Mouse (Mus musculus) spleen, adult 12 weeks (tissue): ENCODE data around the gene Plekho2.

Source experiments
- DNase-seq: peaks from one replicate; pipeline ENCODE4 v3.0.0; 2022; ENCODE audit warnings: low spot score

Plekho2 gene

GRCm38 (mm10) chr9:65552711-65553110, 27.1 kb downstream of the Plekho2 start:
- DNase-seq, result no peak

- no peak for DNase-seq
Observed at GRCm38 (mm10) chr9:65552141-65552540, 27.7 kb downstream of the Plekho2 start.

GRCm38 (mm10) chr9:65551035-65551434, 28.8 kb downstream of the Plekho2 start:
- DNase-seq, result no peak

- no peak for DNase-seq
Observed at GRCm38 (mm10) chr9:65550079-65550831, 29.6 kb downstream of the Plekho2 start.

- no peak for DNase-seq
Observed at GRCm38 (mm10) chr9:65549643-65550042, 30.2 kb downstream of the Plekho2 start.

GRCm38 (mm10) chr9:65549139-65549538, 30.7 kb downstream of the Plekho2 start:
- no peak for DNase-seq

GRCm38 (mm10) chr9:65548311-65548710, 31.5 kb downstream of the Plekho2 start:
- DNase-seq, result no peak

- DNase-seq, result no peak
Observed at GRCm38 (mm10) chr9:65547844-65548243, 32.0 kb downstream of the Plekho2 start.

GRCm38 (mm10) chr9:65547111-65547510, 32.7 kb downstream of the Plekho2 start:
- DNase-seq, result no peak

- no peak for DNase-seq
Observed at GRCm38 (mm10) chr9:65546413-65546695, 33.5 kb downstream of the Plekho2 start.

GRCm38 (mm10) chr9:65545635-65546412, 34.0 kb downstream of the Plekho2 start:
- DNase-seq, result no peak

- DNase-seq, result no peak
Observed at GRCm38 (mm10) chr9:65542111-65542524, 37.7 kb downstream of the Plekho2 start.

GRCm38 (mm10) chr9:65541126-65542068, 38.4 kb downstream of the Plekho2 start:
- DNase-seq, result no peak

- no peak for DNase-seq
Observed at GRCm38 (mm10) chr9:65539697-65540096, 40.1 kb downstream of the Plekho2 start.

- no peak for DNase-seq
Observed at GRCm38 (mm10) chr9:65537901-65538630, 41.8 kb downstream of the Plekho2 start.

GRCm38 (mm10) chr9:65536491-65536890, 43.3 kb downstream of the Plekho2 start:
- DNase-seq, result no peak

- DNase-seq, result no peak
Observed at GRCm38 (mm10) chr9:65535789-65536469, 43.9 kb downstream of the Plekho2 start.

GRCm38 (mm10) chr9:65535191-65535722, 44.6 kb downstream of the Plekho2 start:
- DNase-seq, result peak; percentile 51

- DNase-seq, result no peak
Observed at GRCm38 (mm10) chr9:65534111-65534510, 45.7 kb downstream of the Plekho2 start.

- no peak for DNase-seq
Observed at GRCm38 (mm10) chr9:65532986-65533385, 46.9 kb downstream of the Plekho2 start.

GRCm38 (mm10) chr9:65531283-65531682, 48.6 kb downstream of the Plekho2 start:
- no peak for DNase-seq
